Mouse (Mus musculus) cortical plate, adult 2 months (tissue): Measurements from ENCODE around the gene Zfp511. TPM values are rescaled to one million over a fixed set of nuclear protein-coding genes. Genes with fewer than 3 reads are reported as not detected.

Experiments used
- H3K27ac ChIP-seq: fragments of 200-500 bp; 2 replicates; pipeline ENCODE4 v1.5.1; 2012; ENCODE audit warnings: low read length, control low read depth, inconsistent platforms; ENCODE audit not compliant: insufficient read depth
- H3K4me1 ChIP-seq: fragments of 200-500 bp; 2 replicates; pipeline ENCODE4 v1.6.1; 2011; ENCODE audit warnings: low read length; ENCODE audit not compliant: control insufficient read depth, insufficient read depth
- H3K4me3 ChIP-seq: fragments of 200-500 bp; 2 replicates; pipeline ENCODE4 v1.5.1; 2011; ENCODE audit warnings: mild to moderate bottlenecking, low read length, control low read depth; ENCODE audit not compliant: insufficient read depth
- CTCF ChIP-seq: fragments of 200-500 bp; IDR thresholded peaks from 2 replicates; pipeline ENCODE4 v1.5.1; 2011; ENCODE audit warnings: mild to moderate bottlenecking, control low read depth, low read length; ENCODE audit not compliant: insufficient read depth; ENCODE audit errors: extremely low read depth
- POLR2A ChIP-seq: fragments of 200-500 bp; IDR thresholded peaks from 2 replicates; pipeline ENCODE4 v1.6.1; 2011; ENCODE audit warnings: mild to moderate bottlenecking, low read length, control low read depth; ENCODE audit not compliant: insufficient read depth; ENCODE audit errors: extremely low read depth
- polyA plus RNA-seq: library from polyadenylated mRNA; depleted of rRNA; stranded (reverse); fragments of >200 nt; gene quantifications from 2 replicates; pipeline ENCODE4 v1.2.3, GENCODE M21; 2012

Gene Zfp511
- polyA plus RNA-seq, 1 experiment: 73.0 TPM

DNA sequence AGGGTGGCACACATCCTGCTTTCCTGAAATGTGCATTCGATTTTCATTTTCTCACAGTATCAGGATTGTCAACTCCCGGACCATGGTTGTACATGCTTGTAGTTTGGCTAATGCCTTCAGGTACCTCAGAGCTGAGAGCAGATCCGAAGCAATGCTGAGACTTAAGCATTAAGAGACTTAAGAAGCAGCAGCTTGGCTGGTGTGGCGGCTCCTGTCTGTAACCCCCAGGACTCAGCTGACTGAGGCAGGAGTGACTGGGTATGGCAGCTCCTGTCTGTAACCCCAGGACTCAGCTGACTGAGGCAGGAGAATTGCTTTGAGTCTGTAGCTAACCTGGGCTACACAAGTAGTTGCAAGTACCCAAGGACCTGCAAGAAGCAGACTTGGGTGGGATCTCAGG, 9.4 kb downstream of the Zfp511 start:
- Histone ChIP-seq H3K4me3 (no peak overlapping the region), H3K4me1 (no peaks in the 10 kb centered on the region), H3K27ac (no peak overlapping the region)
- TF ChIP-seq POLR2A (no peak), CTCF (no peak)

DNA sequence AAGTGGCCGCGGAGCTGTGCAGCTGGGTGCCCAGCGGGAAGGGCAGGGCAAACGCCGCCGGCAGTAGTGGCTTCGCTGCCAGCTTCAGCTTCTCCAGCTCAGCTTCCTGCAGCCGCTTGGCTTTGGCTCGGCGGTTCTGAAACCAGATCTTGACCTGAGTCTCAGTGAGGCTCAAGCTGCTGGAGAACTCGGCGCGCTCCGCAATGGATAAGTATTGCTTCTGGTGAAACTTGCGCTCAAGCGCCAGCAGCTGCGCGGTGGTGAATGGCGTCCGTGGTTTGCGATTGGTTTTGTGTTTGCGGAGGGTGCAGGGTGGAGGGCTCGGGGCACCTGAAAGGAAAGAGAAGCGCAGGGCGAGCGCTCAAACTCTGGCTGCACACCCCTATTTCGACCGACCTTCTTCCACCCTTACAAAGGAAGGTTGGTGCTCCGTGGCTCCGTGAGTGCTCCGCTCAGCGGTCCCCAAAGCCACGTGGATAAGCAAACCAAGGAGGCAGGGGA, 11.7 kb downstream of the Zfp511 start:
- Histone ChIP-seq H3K4me1 (no peaks in the 10 kb centered on the region), H3K4me3 (peak overlapping the region; percentile 1; the same call in 1 of the 2 replicates), H3K27ac (no peak overlapping the region)
- TF ChIP-seq POLR2A (no peak), CTCF (no peak)

DNA sequence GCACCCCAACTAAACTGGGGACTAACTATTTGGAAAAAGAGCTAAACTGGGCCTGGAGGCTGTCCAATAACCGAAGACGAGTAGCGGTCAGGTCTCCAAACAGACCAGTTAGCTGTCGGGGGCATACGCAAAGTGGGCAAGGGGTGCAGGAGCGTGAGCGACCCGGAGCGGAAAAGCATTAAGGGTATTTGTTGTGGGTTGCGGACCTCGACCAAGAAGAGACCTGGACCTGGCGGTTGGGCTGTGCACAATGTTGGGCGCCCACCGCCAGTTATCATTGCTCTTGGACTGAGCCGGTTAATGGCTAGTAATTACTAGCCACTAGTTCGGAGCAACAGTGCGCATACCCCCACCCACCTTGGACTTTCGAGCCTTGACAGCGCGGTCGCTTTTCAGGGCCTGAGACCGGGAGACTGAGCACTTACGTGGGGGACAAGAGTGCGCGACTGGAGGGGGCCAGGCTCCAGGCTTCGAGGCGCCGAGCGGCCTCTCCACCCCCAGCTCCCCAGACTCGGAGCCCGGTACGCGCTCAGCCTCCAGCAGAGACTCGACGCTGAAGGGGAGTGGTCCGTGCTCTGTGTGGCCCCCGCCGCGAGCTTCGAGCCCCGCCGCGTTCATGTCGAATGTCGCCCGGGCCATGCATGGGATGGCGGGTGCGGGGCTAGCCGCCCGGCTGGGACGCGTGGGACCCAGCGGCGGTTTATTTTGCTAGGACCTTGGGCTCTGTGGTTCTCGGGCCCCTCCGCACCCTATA, 12.3 kb downstream of the Zfp511 start, which contains the start of gene Msx3:
TSS of gene Msx3 (minus strand) at position 729 of the 754 bp plus-strand sequence.
- Histone ChIP-seq H3K4me1 (no peaks in the 10 kb centered on the region), H3K4me3 (peak within 1 kb of the TSS; percentile 1; the same call in 1 of the 2 replicates), H3K27ac (no peak within 1 kb of the TSS)
- TF ChIP-seq CTCF: no peak
- no peak for TF ChIP-seq POLR2A

- Histone ChIP-seq H3K27ac (no peak overlapping the region), H3K4me1 (no peaks in the 10 kb centered on the region), H3K4me3 (0 out of 2 replicates have a peak overlapping the region, but pooled peaks have one; percentile 0)
- TF ChIP-seq CTCF: no peak
- no peak for TF ChIP-seq POLR2A
Measured at GRCm38 (mm10) chr7:140049115-140049689, 13.0 kb downstream of the Zfp511 start.

DNA sequence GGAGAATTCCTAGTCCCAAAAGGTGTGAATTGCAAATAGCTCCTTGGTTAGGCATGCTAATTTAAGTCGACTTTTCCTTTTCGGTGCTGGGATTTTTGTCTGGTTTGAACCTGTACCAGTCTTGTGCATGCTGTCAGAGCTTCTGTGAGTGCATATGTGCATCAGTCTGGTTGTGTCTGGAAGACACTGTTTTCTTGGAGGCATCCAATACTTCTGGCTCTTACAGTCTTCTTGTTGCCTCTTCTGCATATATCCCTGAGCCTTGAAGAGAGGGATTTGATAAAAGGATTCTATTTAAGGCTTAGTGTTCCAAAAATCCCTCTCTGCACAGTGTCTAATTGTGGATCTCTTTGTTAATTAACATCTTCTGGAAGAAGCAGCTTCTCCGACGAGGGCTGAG, 17.9 kb downstream of the Zfp511 start:
- H3K27ac ChIP-seq: no peak overlapping the region
- no peaks in the 10 kb centered on the region; the same call in 1 of the 2 replicates for H3K4me1 ChIP-seq
- H3K4me3 ChIP-seq: no peak overlapping the region
- TF ChIP-seq POLR2A: no peak
- TF ChIP-seq CTCF: no peak

DNA sequence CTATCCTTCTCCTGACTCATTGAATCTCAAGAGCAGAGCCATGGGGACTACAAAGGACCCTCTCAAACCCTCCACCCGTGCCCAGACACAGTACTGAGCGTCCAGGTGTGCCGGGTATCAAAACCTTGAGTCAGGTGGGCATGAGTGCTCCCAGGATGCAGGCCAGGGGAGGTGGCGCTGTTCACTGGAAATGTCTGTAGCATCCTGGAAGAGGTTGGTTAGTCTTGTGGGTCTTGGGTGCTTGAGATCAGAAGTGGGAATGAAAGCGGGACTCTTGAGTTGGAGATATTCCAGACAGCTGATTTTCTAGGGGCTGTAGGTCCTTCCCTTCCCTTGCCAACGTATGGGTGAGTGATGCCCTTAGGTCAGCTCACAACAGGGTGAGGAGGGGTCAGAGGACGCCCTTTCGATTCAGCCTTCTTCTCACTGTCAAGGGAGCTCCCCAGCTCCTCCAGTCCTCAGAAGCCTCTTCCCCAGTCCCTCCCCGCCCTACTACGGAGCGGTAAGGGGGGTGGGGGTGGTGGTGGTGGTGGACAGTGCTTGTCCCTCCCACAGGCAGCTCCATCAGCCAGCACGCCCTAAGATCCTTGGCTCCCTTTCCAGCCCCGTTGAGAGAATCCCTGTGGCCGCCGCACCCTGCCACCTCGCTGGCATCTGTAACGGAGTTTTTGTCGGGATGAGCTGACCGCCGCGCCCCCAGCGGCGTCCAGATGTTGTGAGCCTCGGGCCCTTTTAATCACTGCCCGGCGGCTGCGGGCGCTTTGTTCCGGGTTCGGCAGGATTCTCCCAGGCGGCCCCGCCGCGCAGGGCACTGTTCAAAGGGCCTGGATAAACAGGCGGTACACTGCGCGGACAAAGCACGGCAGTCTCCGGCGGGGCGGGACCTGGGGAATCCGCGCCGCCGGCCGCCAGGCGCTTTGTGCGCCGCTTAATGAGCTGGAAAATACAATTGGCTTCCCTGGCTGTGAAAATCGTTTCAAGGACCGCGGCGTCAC, 21.5 kb downstream of the Zfp511 start:
- Histone ChIP-seq H3K4me1 (no peaks in the 10 kb centered on the region; the same call in 1 of the 2 replicates), H3K27ac (no peak overlapping the region), H3K4me3 (peak overlapping the region; percentile 8)
- TF ChIP-seq POLR2A: no peak
- no peak for TF ChIP-seq CTCF

DNA sequence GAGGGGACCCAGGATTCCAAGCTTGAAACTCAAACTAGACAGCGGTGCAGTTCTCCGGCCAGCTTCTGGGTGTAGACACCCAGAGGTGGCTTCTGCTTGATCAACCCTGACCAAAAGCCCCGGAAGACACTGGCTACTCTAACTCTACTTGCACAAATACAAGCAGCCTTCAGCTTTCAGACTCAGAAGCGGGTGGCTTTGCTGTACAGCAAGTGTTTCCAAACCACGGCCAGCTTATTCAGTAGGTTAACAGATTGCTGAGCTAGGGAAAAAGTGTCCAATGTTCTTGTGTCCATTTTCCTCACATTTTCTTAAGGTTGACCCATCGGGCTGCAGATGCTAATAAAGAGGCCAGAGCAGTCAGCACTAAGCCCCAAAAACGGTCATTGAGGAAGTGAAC, 22.3 kb downstream of the Zfp511 start:
- Histone ChIP-seq H3K27ac (no peak overlapping the region), H3K4me3 (0 out of 2 replicates have a peak overlapping the region, but pooled peaks have one; percentile 8), H3K4me1 (no peaks in the 10 kb centered on the region; the same call in 1 of the 2 replicates)
- no peak for TF ChIP-seq CTCF
- TF ChIP-seq POLR2A: no peak

- TF ChIP-seq POLR2A (no peak), CTCF (no peak)
- Histone ChIP-seq H3K27ac (no peak overlapping the region), H3K4me3 (no peak overlapping the region)
Measured at GRCm38 (mm10) chr7:140059601-140060000, 23.4 kb downstream of the Zfp511 start.

DNA sequence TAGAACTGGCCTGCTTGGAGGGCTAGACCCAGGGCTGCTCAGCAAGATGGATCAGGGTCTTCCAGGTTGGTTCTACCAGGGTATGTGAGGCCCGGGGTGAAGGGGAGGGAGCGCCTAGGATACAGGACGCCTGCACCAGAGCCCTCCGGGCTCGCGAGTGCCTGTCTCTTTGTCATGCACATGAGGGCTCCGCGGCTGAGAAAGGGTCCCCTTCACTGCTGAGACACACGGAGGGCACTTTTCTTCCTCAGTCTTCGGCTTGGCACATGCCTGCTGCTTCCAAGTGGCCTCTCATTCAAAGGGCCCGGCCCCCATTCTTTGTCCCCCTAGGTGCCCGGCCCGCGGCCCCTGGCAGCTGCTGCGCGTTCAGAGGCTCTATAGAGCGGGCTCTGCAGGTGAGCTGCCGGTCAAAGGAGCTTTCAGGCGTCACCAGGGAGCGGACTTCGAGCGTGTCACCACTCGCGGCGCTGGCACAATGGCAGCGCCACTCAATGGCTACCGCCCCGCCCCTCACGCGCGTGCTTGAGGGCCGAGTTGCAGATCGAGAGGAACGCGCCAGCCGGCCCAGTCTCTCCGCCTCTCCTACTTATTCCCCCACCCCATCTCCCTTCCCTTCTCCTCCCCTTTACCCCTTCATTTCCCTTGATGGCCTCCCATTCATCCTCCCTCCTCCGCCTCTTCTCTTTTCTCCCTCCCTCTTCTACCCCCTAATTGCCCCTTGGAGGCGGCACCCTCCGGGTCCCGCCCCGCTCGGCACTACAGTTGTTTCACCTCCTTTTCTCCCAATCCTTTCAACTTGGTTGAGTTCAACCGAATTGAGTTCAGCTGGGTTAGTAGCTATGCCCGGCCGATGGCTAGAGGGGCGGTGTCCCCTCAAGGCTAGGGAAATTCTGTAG, 25.0 kb downstream of the Zfp511 start:
- TF ChIP-seq POLR2A: no peak
- TF ChIP-seq CTCF: no peak
- H3K4me1 ChIP-seq: no peaks in the 10 kb centered on the region; the same call in 1 of the 2 replicates
- no peak overlapping the region for H3K4me3 ChIP-seq
- H3K27ac ChIP-seq: no peak overlapping the region

More at GRCm38 (mm10) chr7:140059601-140060000, 23.4 kb downstream of the Zfp511 start:
- H3K4me1 ChIP-seq: no peaks in the 10 kb centered on the region; the same call in 1 of the 2 replicates
